In the genomic region with DNA sequence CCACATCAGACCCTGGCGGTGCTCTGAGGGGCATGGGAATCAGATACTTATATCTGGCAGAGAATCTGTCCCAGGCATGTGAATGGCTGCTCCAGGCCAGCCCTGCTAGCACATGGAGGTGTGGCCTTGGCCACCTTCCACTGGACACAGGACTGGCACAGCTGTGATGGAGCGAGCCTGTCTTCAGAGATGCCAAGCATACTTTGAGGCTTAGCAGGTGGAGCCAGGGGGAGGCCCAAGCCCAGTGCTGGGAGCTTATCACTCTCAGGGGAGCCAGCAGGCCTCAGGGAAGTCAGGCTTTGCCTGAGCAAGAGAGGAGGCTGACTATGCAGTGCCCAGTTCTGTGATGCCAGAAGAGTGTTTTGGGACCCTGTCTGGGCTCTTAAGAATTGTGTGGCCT, we compare ENCODE assay signal across 8 mouse cellular contexts. TPM values are rescaled to one million over a fixed set of nuclear protein-coding genes. Genes with fewer than 3 reads are reported as not detected.
DNase-seq lines count a peak whose midpoint lies in the region; ATAC-seq and TF ChIP-seq lines count a peak whose summit lies in the region.

No protein-coding gene starts in this region.

- intact Hi-C loops in heart, adult 2 months (cut with DNase I) = no loop called here

- no peak overlapping the region for H3K9ac ChIP-seq in forebrain, embryonic 14.5 days (ENCODE audit: low read length)
- H3K9ac ChIP-seq in forebrain, embryonic 15.5 days (replicated peaks) = no peak overlapping the region
- H3K9ac ChIP-seq in heart, adult 2 months (ENCODE audit: low read depth, low read length) = no peak overlapping the region
- H3K9ac ChIP-seq in limb, embryonic 15.5 days = no peak overlapping the region
- no peak overlapping the region for H3K9ac ChIP-seq in midbrain, postnatal 0 days (replicated peaks; ENCODE audit: low read length, poor library complexity, severe bottlenecking)

- ATAC-seq in forebrain, embryonic 14.5 days = no peak
- no peak for ATAC-seq in forebrain, embryonic 15.5 days (replicated peaks)
- peak; percentile 86 for ATAC-seq in Patski
- no peak for ATAC-seq in limb, embryonic 15.5 days (ENCODE audit: insufficient number of reproducible peaks, low FRiP score, low TSS enrichment, low read depth)
- ATAC-seq in midbrain, postnatal 0 days (ENCODE audit: low FRiP score) = no peak

- no peak overlapping the region for H3K4me2 ChIP-seq in forebrain, embryonic 14.5 days (ENCODE audit: low read length)
- no peak overlapping the region for H3K4me2 ChIP-seq in forebrain, embryonic 15.5 days (replicated peaks)
- peak overlapping the region; percentile 4; the same call in 1 of the 2 replicates for H3K4me2 ChIP-seq in limb, embryonic 15.5 days
- no peak overlapping the region for H3K4me2 ChIP-seq in midbrain, postnatal 0 days (ENCODE audit: low read depth, low read length, poor library complexity, severe bottlenecking)

- no peaks in the 10 kb centered on the region for H3K36me3 ChIP-seq in forebrain, embryonic 14.5 days (ENCODE audit: control insufficient read depth, insufficient read depth, low read length)
- no peaks in the 10 kb centered on the region for H3K36me3 ChIP-seq in forebrain, embryonic 15.5 days
- peaks cover 38% of the 10 kb centered on the region for H3K36me3 ChIP-seq in heart, adult 2 months (ENCODE audit: control insufficient read depth, insufficient read depth, low read length)
- H3K36me3 ChIP-seq in limb, embryonic 15.5 days = no peaks in the 10 kb centered on the region
- H3K36me3 ChIP-seq in midbrain, postnatal 0 days (ENCODE audit: insufficient read depth, low read length) = no peaks in the 10 kb centered on the region

- WGBS in forebrain, embryonic 14.5 days = 77% methylated on average over 2 of the region's 2 CpGs
- 76% methylated on average over 2 of the region's 2 CpGs for WGBS in forebrain, embryonic 15.5 days
- WGBS in heart, adult 2 months = 27% methylated on average over 2 of the region's 2 CpGs
- WGBS in limb, embryonic 15.5 days = 60% methylated on average over 2 of the region's 2 CpGs
- 70% methylated on average over 2 of the region's 2 CpGs for WGBS in midbrain, postnatal 0 days

- in situ Hi-C loops in Patski (cut with MboI; ENCODE audit: low pct_unique_long_range_greater_than_20kb) = no loop called here

- peak; percentile 12 for DNase-seq in forebrain, embryonic 14.5 days (ENCODE audit: low spot score)
- peak; percentile 41 for DNase-seq in Patski (ENCODE audit: low read depth, low spot score)
- DNase-seq in heart, adult 2 months = peak; percentile 77 to 86
- DNase-seq in layer of hippocampus, postnatal 36 days = no peak
- no peak for DNase-seq in midbrain, postnatal 0 days (ENCODE audit: low spot score)
- no peak for DNase-seq in embryo, embryonic 10 days (ENCODE audit: low spot score)

- no peak for TF ChIP-seq CTCF in Patski (IDR thresholded peaks at IDR 0.05)
- no peak for TF ChIP-seq CTCF in heart, adult 2 months (IDR thresholded peaks at IDR 0.05)
- TF ChIP-seq CTCF in midbrain, postnatal 0 days (IDR thresholded peaks at IDR 0.05) = no peak

- H3K4me1 ChIP-seq in forebrain, embryonic 14.5 days (ENCODE audit: control insufficient read depth, insufficient read depth, low read length) = peaks cover 28% of the 10 kb centered on the region
- peaks cover 63% of the 10 kb centered on the region for H3K4me1 ChIP-seq in forebrain, embryonic 15.5 days
- H3K4me1 ChIP-seq in heart, adult 2 months (ENCODE audit: control insufficient read depth, insufficient read depth, low read length) = peaks cover 47% of the 10 kb centered on the region
- H3K4me1 ChIP-seq in limb, embryonic 15.5 days = peaks cover 43% of the 10 kb centered on the region
- H3K4me1 ChIP-seq in midbrain, postnatal 0 days (ENCODE audit: insufficient read depth, low read length) = peaks cover 16% of the 10 kb centered on the region; the same call in 1 of the 2 replicates

- no peak overlapping the region for H3K27ac ChIP-seq in forebrain, embryonic 14.5 days (ENCODE audit: low read depth, low read length)
- H3K27ac ChIP-seq in forebrain, embryonic 15.5 days (replicated peaks) = no peak overlapping the region
- H3K27ac ChIP-seq in heart, adult 2 months = peak overlapping the region; percentile 92
- H3K27ac ChIP-seq in limb, embryonic 15.5 days = no peak overlapping the region
- no peak overlapping the region for H3K27ac ChIP-seq in midbrain, postnatal 0 days (ENCODE audit: low read depth, low read length)

- H3K9me3 ChIP-seq in forebrain, embryonic 14.5 days (replicated peaks; ENCODE audit: control insufficient read depth, low read length) = no peaks in the 10 kb centered on the region
- no peaks in the 10 kb centered on the region for H3K9me3 ChIP-seq in forebrain, embryonic 15.5 days
- no peaks in the 10 kb centered on the region for H3K9me3 ChIP-seq in limb, embryonic 15.5 days
- no peaks in the 10 kb centered on the region for H3K9me3 ChIP-seq in midbrain, postnatal 0 days (ENCODE audit: low read length)

- peak; percentile 89 for TF ChIP-seq EP300 in heart, adult 2 months (IDR thresholded peaks at IDR 0.05; ENCODE audit: insufficient read depth, low read depth, low read length)

- TF ChIP-seq POLR2A in heart, adult 2 months (IDR thresholded peaks at IDR 0.05; ENCODE audit: insufficient read depth, low read depth, low read length) = no peak

- peaks cover 14% of the 10 kb centered on the region for H3K79me2 ChIP-seq in heart, adult 2 months (replicated peaks; ENCODE audit: control insufficient read depth, insufficient read depth, low read length)

- no peaks in the 10 kb centered on the region for H3K27me3 ChIP-seq in forebrain, embryonic 14.5 days (replicated peaks; ENCODE audit: control insufficient read depth, insufficient read depth, low read length)
- no peaks in the 10 kb centered on the region for H3K27me3 ChIP-seq in forebrain, embryonic 15.5 days
- H3K27me3 ChIP-seq in Patski = no peaks in the 10 kb centered on the region
- H3K27me3 ChIP-seq in heart, adult 2 months (ENCODE audit: control insufficient read depth, insufficient read depth, low read length) = no peaks in the 10 kb centered on the region
- no peaks in the 10 kb centered on the region for H3K27me3 ChIP-seq in limb, embryonic 15.5 days
- no peaks in the 10 kb centered on the region for H3K27me3 ChIP-seq in midbrain, postnatal 0 days (ENCODE audit: insufficient read depth, low read length)

- POLR2A ChIA-PET in Patski (lab: Charles Lee) = interaction anchor here (1.5 kb wide), 1 partner anchor 16 kb away, joined by 4 read pairs; no protein-coding TSS in a partner anchor

- H3K4me3 ChIP-seq in forebrain, embryonic 14.5 days (ENCODE audit: low read depth, low read length) = no peak overlapping the region
- no peak overlapping the region for H3K4me3 ChIP-seq in forebrain, embryonic 15.5 days
- no peak overlapping the region for H3K4me3 ChIP-seq in heart, adult 2 months
- no peak overlapping the region for H3K4me3 ChIP-seq in limb, embryonic 15.5 days
- no peak overlapping the region for H3K4me3 ChIP-seq in midbrain, postnatal 0 days (ENCODE audit: low read depth, low read length)

- CTCF ChIA-PET in Patski (lab: Charles Lee) = no interaction called here

RNA-seq across cellular contexts. Expression of gene Bicd2, which starts 4.1 kb away (rescaled TPM):
- polyA plus RNA-seq in forebrain, embryonic 14.5 days (2014; fragmentation: Nextera tagmentation; extraction: Ambion mirVana) = 19.2 and 25.2 TPM in 2 replicates
- polyA plus RNA-seq in forebrain, embryonic 15.5 days (2015; fragmentation: Nextera tagmentation; extraction: Ambion mirVana) = 26.4 and 27.1 TPM in 2 replicates
- 45.2 TPM for polyA plus RNA-seq in Patski (2021)
- total RNA-seq in heart, adult 2 months (2021) = 10 to 100 TPM; 72.4 to 77.6 TPM
- 44.5 and 64.2 TPM in 2 replicates for polyA plus RNA-seq in heart, adult 2 months (2012; rRNA removed)
- polyA plus RNA-seq in limb, embryonic 15.5 days (2015; fragmentation: Nextera tagmentation; extraction: Ambion mirVana) = 41.1 and 42.0 TPM in 2 replicates
- 10 to 100 TPM; 54.5 to 59.8 TPM for total RNA-seq in layer of hippocampus, postnatal 36 days (2021)
- 49.3 and 50.4 TPM in 2 replicates for total RNA-seq in midbrain, postnatal 0 days (2014; rRNA removed)
- polyA plus RNA-seq in midbrain, postnatal 0 days (2015; fragmentation: Nextera tagmentation; extraction: Ambion mirVana) = 24.0 and 24.1 TPM in 2 replicates

RNA-seq across cellular contexts. Expression of gene Fgd3, which starts 25.4 kb away (rescaled TPM):
- 2.8 and 3.4 TPM in 2 replicates for polyA plus RNA-seq in forebrain, embryonic 14.5 days (2014; fragmentation: Nextera tagmentation; extraction: Ambion mirVana)
- polyA plus RNA-seq in forebrain, embryonic 15.5 days (2015; fragmentation: Nextera tagmentation; extraction: Ambion mirVana) = 3.4 and 3.9 TPM in 2 replicates
- 79.4 TPM for polyA plus RNA-seq in Patski (2021)
- total RNA-seq in heart, adult 2 months (2021) = 1 to 10 TPM in 1 of 2 experiments, under 1 TPM in 1; 0.96 to 1.0 TPM
- 0.96 and 0.97 TPM in 2 replicates for polyA plus RNA-seq in heart, adult 2 months (2012; rRNA removed)
- polyA plus RNA-seq in limb, embryonic 15.5 days (2015; fragmentation: Nextera tagmentation; extraction: Ambion mirVana) = 0.37 and 0.40 TPM in 2 replicates
- total RNA-seq in layer of hippocampus, postnatal 36 days (2021) = 1 to 10 TPM; 6.8 to 6.9 TPM
- 9.3 and 12.0 TPM in 2 replicates for total RNA-seq in midbrain, postnatal 0 days (2014; rRNA removed)
- 2.1 and 2.4 TPM in 2 replicates for polyA plus RNA-seq in midbrain, postnatal 0 days (2015; fragmentation: Nextera tagmentation; extraction: Ambion mirVana)

Comparison
In these comparisons a context has a peak if more than half of its experiments do, and no peak if none do; other contexts are left out.
1. DNase-seq: peak in forebrain, embryonic 14.5 days (single experiment), Patski (single experiment) and heart, adult 2 months (2 of 2); none in layer of hippocampus, postnatal 36 days (0 of 2), midbrain, postnatal 0 days (single experiment) and embryo, embryonic 10 days (single experiment).
2. RNA of gene Fgd3, which starts 25.4 kb away (polyA plus RNA-seq): 79.4 TPM in Patski (single experiment); 3.4 to 3.9 TPM in forebrain, embryonic 15.5 days, 2.8 to 3.4 TPM in forebrain, embryonic 14.5 days, 2.1 to 2.4 TPM in midbrain, postnatal 0 days, 0.96 to 0.97 TPM in heart, adult 2 months and 0.37 to 0.40 TPM in limb, embryonic 15.5 days; every median in the first group is over 10 times any median in the second.